Mouse (Mus musculus) limb, embryonic 11.5 days (tissue): ENCODE measurements around the gene Gm43552. TPM values are rescaled to one million over a fixed set of nuclear protein-coding genes. Genes with fewer than 3 reads are reported as not detected.

ENCODE experiments used
- ATAC-seq: fragments of 200-750 bp; cut with Nextera tagmentation; 2 replicates; pipeline ENCODE4 v1.8.0; 2017; ENCODE audit warnings: low read depth; ENCODE audit not compliant: insufficient number of reproducible peaks, low FRiP score, low TSS enrichment
- DNase-seq: peaks from one replicate; pipeline ENCODE4 v3.0.0-alpha.2; 2015; ENCODE audit warnings: low spot score
- H3K27ac ChIP-seq: fragments of 300-500 bp; sonication (generic); replicated peaks from 2 replicates; pipeline ENCODE4 v1.5.1; 2014; ENCODE audit warnings: low read depth, mild to moderate bottlenecking, low read length
- H3K27me3 ChIP-seq: fragments of 300-500 bp; sonication (generic); 2 replicates; pipeline ENCODE4 v1.6.1; 2014; ENCODE audit warnings: mild to moderate bottlenecking, low read length, mixed read lengths; ENCODE audit not compliant: control insufficient read depth, insufficient read depth
- H3K36me3 ChIP-seq: fragments of 300-500 bp; sonication (generic); 2 replicates; pipeline ENCODE4 v1.6.1; 2014; ENCODE audit warnings: mild to moderate bottlenecking, low read length, moderate library complexity, mixed read lengths; ENCODE audit not compliant: control insufficient read depth, insufficient read depth
- H3K4me1 ChIP-seq: fragments of 300-500 bp; sonication (generic); 2 replicates; pipeline ENCODE4 v1.6.1; 2014; ENCODE audit warnings: low read length, mixed read lengths; ENCODE audit not compliant: control insufficient read depth, insufficient read depth
- H3K4me2 ChIP-seq: fragments of 300-500 bp; sonication (generic); 2 replicates; pipeline ENCODE4 v1.6.1; 2014; ENCODE audit warnings: low read depth, mild to moderate bottlenecking, moderate library complexity; ENCODE audit not compliant: severe bottlenecking
- H3K4me3 ChIP-seq: fragments of 300-500 bp; sonication (generic); 2 replicates; pipeline ENCODE4 v1.5.1; 2014; ENCODE audit warnings: low read depth, low read length
- H3K9ac ChIP-seq: fragments of 300-500 bp; sonication (generic); 2 replicates; pipeline ENCODE4 v1.6.1; 2014; ENCODE audit warnings: mild to moderate bottlenecking, low read length
- H3K9me3 ChIP-seq: fragments of 300-500 bp; sonication (generic); 2 replicates; pipeline ENCODE4 v1.6.1; 2016; ENCODE audit warnings: low read length; ENCODE audit not compliant: control insufficient read depth
- WGBS: fragments of 180-500 bp; shearing (Covaris S2); extraction: QIAGEN DNeasy Blood & Tissue Kit; methylation state at CpG from one replicate; pipeline ENCODE4 v1.1.7; 2014; 5-methylcytosine and 5-hydroxymethylcytosine counted together
- polyA plus RNA-seq: library from polyadenylated mRNA; unstranded; fragments of >200 nt; fragmentation: Nextera tagmentation; extraction: Ambion mirVana; gene quantifications from 2 replicates; pipeline ENCODE4 v1.2.1, GENCODE M21; 2014

Gm43552 gene
- polyA plus RNA-seq, 1 experiment from 2014 or later: not detected

GRCm38 (mm10) chr5:65444981-65445380 is 47.7 kb downstream of the Gm43552 start:
- Histone ChIP-seq H3K4me2 (no peak overlapping the region), H3K36me3 (no peaks in the 10 kb centered on the region), H3K9me3 (no peaks in the 10 kb centered on the region), H3K4me1 (no peaks in the 10 kb centered on the region; the same call in 1 of the 2 replicates), H3K27me3 (no peaks in the 10 kb centered on the region), H3K4me3 (no peak overlapping the region), H3K27ac (no peak overlapping the region), H3K9ac (no peak overlapping the region)
- WGBS: 82% methylated on average over 2 of the region's 6 CpGs
- no peak for DNase-seq
- ATAC-seq: no peak

GRCm38 (mm10) chr5:65438041-65438440 is 54.6 kb downstream of the Gm43552 start:
- H3K9ac ChIP-seq: no peak overlapping the region
- H3K4me1 ChIP-seq: 0 out of 2 replicates have a peak, but pooled peaks cover 2% of the 10 kb centered on the region
- no peaks in the 10 kb centered on the region for H3K36me3 ChIP-seq
- no peaks in the 10 kb centered on the region for H3K9me3 ChIP-seq
- H3K27ac ChIP-seq: no peak overlapping the region
- H3K27me3 ChIP-seq: no peaks in the 10 kb centered on the region
- H3K4me2 ChIP-seq: no peak overlapping the region
- ATAC-seq (no peak), DNase-seq (no peak)
- H3K4me3 ChIP-seq: no peak overlapping the region

GRCm38 (mm10) chr5:65435806-65436561 is 56.6 kb downstream of the Gm43552 start, which contains the start of gene Ugdh:
Gene Ugdh (minus strand): TSS chr5:65435949.
- Histone ChIP-seq H3K27ac (peak within 1 kb of the TSS; percentile 16), H3K9ac (peak within 1 kb of the TSS; percentile 80), H3K27me3 (no peaks in the 10 kb centered on the region), H3K4me1 (0 out of 2 replicates have a peak, but pooled peaks cover 2% of the 10 kb centered on the region), H3K4me3 (peak within 1 kb of the TSS; percentile 81), H3K36me3 (no peaks in the 10 kb centered on the region), H3K4me2 (peak within 1 kb of the TSS; percentile 60), H3K9me3 (no peaks in the 10 kb centered on the region)
- WGBS: 1% methylated on average over 51 of the region's 51 CpGs
- ATAC-seq (peak; percentile 98), DNase-seq (peak; percentile 97)

- peak overlapping the region; percentile 16 for H3K27ac ChIP-seq
- H3K36me3 ChIP-seq: no peaks in the 10 kb centered on the region
- peak overlapping the region; percentile 80 for H3K9ac ChIP-seq
- 0 out of 2 replicates have a peak, but pooled peaks cover 2% of the 10 kb centered on the region for H3K4me1 ChIP-seq
- H3K4me3 ChIP-seq: peak overlapping the region; percentile 81
- H3K4me2 ChIP-seq: peak overlapping the region; percentile 60
- no peak for DNase-seq
- no peaks in the 10 kb centered on the region for H3K9me3 ChIP-seq
- WGBS: under 1% methylated on average over 47 of the region's 47 CpGs
- no peak for ATAC-seq
- H3K27me3 ChIP-seq: no peaks in the 10 kb centered on the region
Observed at GRCm38 (mm10) chr5:65435363-65435805, 57.2 kb downstream of the Gm43552 start.

GRCm38 (mm10) chr5:65434471-65435362 is 57.9 kb downstream of the Gm43552 start:
- Histone ChIP-seq H3K36me3 (no peaks in the 10 kb centered on the region), H3K4me1 (0 out of 2 replicates have a peak, but pooled peaks cover 2% of the 10 kb centered on the region), H3K4me2 (peak overlapping the region; percentile 60), H3K9me3 (no peaks in the 10 kb centered on the region), H3K9ac (peak overlapping the region; percentile 80), H3K27ac (peak overlapping the region; percentile 16), H3K4me3 (peak overlapping the region; percentile 81), H3K27me3 (no peaks in the 10 kb centered on the region)
- no peak; the same call in 1 of the 2 replicates for ATAC-seq
- WGBS: 6% methylated on average over 14 of the region's 15 CpGs
- DNase-seq: no peak

- Histone ChIP-seq H3K27ac (no peak overlapping the region), H3K9ac (no peak overlapping the region), H3K27me3 (no peaks in the 10 kb centered on the region), H3K4me3 (no peak overlapping the region), H3K9me3 (no peaks in the 10 kb centered on the region), H3K4me1 (0 out of 2 replicates have a peak, but pooled peaks cover 2% of the 10 kb centered on the region), H3K36me3 (no peaks in the 10 kb centered on the region), H3K4me2 (no peak overlapping the region)
- ATAC-seq (no peak), DNase-seq (no peak)
- 87% methylated on average over 5 of the region's 5 CpGs for WGBS
Observed at GRCm38 (mm10) chr5:65429441-65429840, 63.2 kb downstream of the Gm43552 start.

- WGBS: 54% methylated on average over 4 of the region's 4 CpGs
- Histone ChIP-seq H3K4me3 (no peak overlapping the region), H3K4me2 (no peak overlapping the region), H3K9me3 (no peaks in the 10 kb centered on the region), H3K9ac (no peak overlapping the region), H3K27me3 (no peaks in the 10 kb centered on the region), H3K36me3 (peaks cover 2% of the 10 kb centered on the region; the same call in 1 of the 2 replicates), H3K4me1 (no peaks in the 10 kb centered on the region), H3K27ac (no peak overlapping the region)
- DNase-seq (no peak), ATAC-seq (no peak)
Observed at GRCm38 (mm10) chr5:65428321-65428720, 64.3 kb downstream of the Gm43552 start.

- H3K27me3 ChIP-seq: no peaks in the 10 kb centered on the region
- no peak for ATAC-seq
- H3K9ac ChIP-seq: no peak overlapping the region
- H3K4me1 ChIP-seq: no peaks in the 10 kb centered on the region
- H3K36me3 ChIP-seq: peaks cover 8% of the 10 kb centered on the region; the same call in 1 of the 2 replicates
- WGBS: 88% methylated on average over 5 of the region's 5 CpGs
- H3K4me2 ChIP-seq: no peak overlapping the region
- no peak overlapping the region for H3K27ac ChIP-seq
- H3K4me3 ChIP-seq: no peak overlapping the region
- no peak for DNase-seq
- H3K9me3 ChIP-seq: no peaks in the 10 kb centered on the region
Observed at GRCm38 (mm10) chr5:65425251-65425650, 67.4 kb downstream of the Gm43552 start.
